Mouse (Mus musculus) midbrain, embryonic 13.5 days (tissue): ENCODE results near the gene Pabpc1l. TPM values are rescaled to one million over a fixed set of nuclear protein-coding genes. Genes with fewer than 3 reads are reported as not detected.

Experiments
- polyA plus RNA-seq: library from polyadenylated mRNA; unstranded; fragments of >200 nt; fragmentation: Nextera tagmentation; extraction: Ambion mirVana; gene quantifications from 2 replicates; pipeline ENCODE4 v1.2.1, GENCODE M21; 2015

Pabpc1l gene
- polyA plus RNA-seq, 1 experiment from 2014 or later = 1.8 TPM

Other genes with a start within 250 kb of the Pabpc1l start
- 0.15 and 0.23 TPM in 2 replicates for gene Ccn5, start 204.6 kb upstream of the Pabpc1l start, polyA plus RNA-seq
- gene Kcnk15, start 171.8 kb upstream of the Pabpc1l start, polyA plus RNA-seq = 0.13 TPM in 1 of 2 replicates, not detected in the other
- 6.9 and 8.1 TPM in 2 replicates for gene Rims4, start 106.8 kb upstream of the Pabpc1l start, polyA plus RNA-seq
- 401 and 431 TPM in 2 replicates for gene Ywhab, start 30.5 kb upstream of the Pabpc1l start, polyA plus RNA-seq
- 27.0 and 28.3 TPM in 2 replicates for gene Stk4, start 44.9 kb downstream of the Pabpc1l start, polyA plus RNA-seq
- gene Tomm34, start 45.7 kb downstream of the Pabpc1l start, polyA plus RNA-seq = 44.2 and 48.4 TPM in 2 replicates
- 0.16 and 0.23 TPM in 2 replicates for gene Kcns1, start 145.7 kb downstream of the Pabpc1l start, polyA plus RNA-seq
- gene Wfdc5, start 157.3 kb downstream of the Pabpc1l start, polyA plus RNA-seq = not detected in 2 replicates
- not detected in 2 replicates for gene Wfdc12, start 165.2 kb downstream of the Pabpc1l start, polyA plus RNA-seq
- not detected in 2 replicates for gene Wfdc15a, start 174.7 kb downstream of the Pabpc1l start, polyA plus RNA-seq
- gene Wfdc15b, start 196.2 kb downstream of the Pabpc1l start, polyA plus RNA-seq = not detected in 2 replicates
- not detected in 2 replicates for gene Svs2, start 213.0 kb downstream of the Pabpc1l start, polyA plus RNA-seq
- not detected in 2 replicates for gene Svs3b, start 231.2 kb downstream of the Pabpc1l start, polyA plus RNA-seq